Mouse (Mus musculus) myocyte (in vitro differentiated cells): ENCODE measurements at regions not wholly inside any gene's neighbourhood (a gene's known extent, or its start where the extent isn't known, plus 50 kb on each side); places are given as distances from the start of the nearest gene placed in this dataset.

Experiments
- H3K27me3 ChIP-seq: one replicate; pipeline ENCODE4 v1.6.1; 2011; ENCODE audit not compliant: control insufficient read depth, insufficient read depth, insufficient read length
- H3K36me3 ChIP-seq: one replicate; pipeline ENCODE4 v1.6.1; 2011; ENCODE audit not compliant: control insufficient read depth, insufficient read depth
- H3K4me2 ChIP-seq: one replicate; pipeline ENCODE4 v1.6.1; 2011; ENCODE audit warnings: low read depth, control low read depth
- H3K4me3 ChIP-seq: one replicate; pipeline ENCODE4 v1.5.1; 2011; ENCODE audit warnings: mild to moderate bottlenecking, control low read depth, moderate library complexity
- H3K79me2 ChIP-seq: one replicate; pipeline ENCODE4 v1.6.1; 2011; ENCODE audit not compliant: control insufficient read depth, insufficient read depth
- H3ac ChIP-seq: one replicate; pipeline ENCODE4 v1.6.1; 2011; ENCODE audit not compliant: control insufficient read depth, insufficient read length
- CEBPB ChIP-seq: IDR thresholded peaks from 2 replicates; pipeline ENCODE4 v1.6.1; 2011; ENCODE audit warnings: mild to moderate bottlenecking, moderate library complexity; ENCODE audit not compliant: poor library complexity, insufficient read depth, severe bottlenecking
- E2F4 ChIP-seq: IDR thresholded peaks from one replicate; pipeline ENCODE4 v1.6.1; 2011; ENCODE audit warnings: mild to moderate bottlenecking, control low read depth, moderate library complexity; ENCODE audit not compliant: insufficient read depth
- MAX ChIP-seq: IDR thresholded peaks from one replicate; pipeline ENCODE4 v1.6.1; 2011; ENCODE audit warnings: low read depth, mild to moderate bottlenecking, control low read depth
- MYOD1 ChIP-seq, 3 experiments: IDR thresholded peaks; one replicate each; pipeline ENCODE4 v1.6.1; 2011; ENCODE audit warnings: control low read depth in 2 of 3, low read depth in 2 of 3, mild to moderate bottlenecking in 2 of 3, moderate library complexity in 1 of 3; ENCODE audit not compliant: insufficient read length in 2 of 3, control insufficient read depth in 1 of 3
- MYOG ChIP-seq, 3 experiments: IDR thresholded peaks; one replicate each; pipeline ENCODE4 v1.6.1; 2011; ENCODE audit warnings: control low read depth in 2 of 3, low read depth in 2 of 3, mild to moderate bottlenecking in 2 of 3; ENCODE audit not compliant: insufficient read length in 2 of 3, control insufficient read depth in 1 of 3, insufficient read depth in 1 of 3
- POLR2A ChIP-seq: IDR thresholded peaks from one replicate; pipeline ENCODE4 v1.6.1; 2011; ENCODE audit warnings: low read depth, mild to moderate bottlenecking, control low read depth, moderate library complexity; ENCODE audit not compliant: insufficient read length
- POLR2AphosphoS2 ChIP-seq: IDR thresholded peaks from one replicate; pipeline ENCODE4 v1.6.1; 2011; ENCODE audit warnings: low read depth, control low read depth; ENCODE audit not compliant: insufficient read length
- REST ChIP-seq: IDR thresholded peaks from one replicate; pipeline ENCODE4 v1.6.1; 2011; ENCODE audit warnings: mild to moderate bottlenecking, control low read depth, moderate library complexity; ENCODE audit not compliant: insufficient read depth, insufficient read length
- SRF ChIP-seq: IDR thresholded peaks from one replicate; pipeline ENCODE4 v1.6.1; 2011; ENCODE audit warnings: low read depth; ENCODE audit not compliant: control insufficient read depth, insufficient read length
- TCF12 ChIP-seq: IDR thresholded peaks from one replicate; pipeline ENCODE4 v1.6.1; 2011; ENCODE audit warnings: mild to moderate bottlenecking, control low read depth; ENCODE audit not compliant: poor library complexity, insufficient read depth, severe bottlenecking
- TCF3 ChIP-seq: IDR thresholded peaks from one replicate; pipeline ENCODE4 v1.6.1; 2011; ENCODE audit warnings: low read depth, control low read depth; ENCODE audit not compliant: insufficient read length
- USF1 ChIP-seq: IDR thresholded peaks from one replicate; pipeline ENCODE4 v1.6.1; 2011; ENCODE audit warnings: low read depth, mild to moderate bottlenecking, control low read depth, moderate library complexity

DNA sequence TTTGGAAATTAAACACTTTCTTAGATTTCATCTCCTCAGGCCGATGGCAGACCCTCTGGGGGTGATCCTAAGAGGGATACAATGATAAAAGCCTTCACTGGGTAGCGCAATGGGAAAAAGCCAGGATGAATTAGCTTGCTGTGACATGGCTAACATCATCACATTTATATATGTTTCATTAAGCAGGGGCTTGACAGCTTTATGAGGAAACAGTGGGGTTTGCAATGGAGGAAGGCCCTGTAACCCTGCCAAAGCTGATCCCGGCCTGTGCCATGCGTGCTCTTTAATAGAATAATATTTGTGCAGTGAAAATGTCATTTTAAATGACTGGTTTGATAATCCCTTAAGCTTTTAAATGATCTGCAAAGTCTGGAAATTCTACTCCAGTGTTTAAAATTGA lies 298.5 kb downstream of the Slc4a3 start:
- H3ac ChIP-seq: no peak overlapping the region
- H3K4me2 ChIP-seq: no peak overlapping the region
- no peaks in the 10 kb centered on the region for H3K36me3 ChIP-seq
- H3K27me3 ChIP-seq: no peaks in the 10 kb centered on the region
- no peak overlapping the region for H3K4me3 ChIP-seq
- H3K79me2 ChIP-seq: no peaks in the 10 kb centered on the region
- TF ChIP-seq POLR2AphosphoS2 (no peak), MYOD1 (IDR thresholded peaks at IDR 0.05; ENCODE audit: control insufficient read depth in 1 of 3, insufficient read length in 2 of 3, low read depth in 2 of 3) (no peak), REST (no peak), E2F4 (no peak), TCF3 (no peak), USF1 (no peak), CEBPB (no peak), POLR2A (no peak), MAX (no peak), SRF (no peak), MYOG (IDR thresholded peaks at IDR 0.05; ENCODE audit: control insufficient read depth in 1 of 3, insufficient read depth in 1 of 3, insufficient read length in 2 of 3, low read depth in 2 of 3) (no peak), TCF12 (no peak)

DNA sequence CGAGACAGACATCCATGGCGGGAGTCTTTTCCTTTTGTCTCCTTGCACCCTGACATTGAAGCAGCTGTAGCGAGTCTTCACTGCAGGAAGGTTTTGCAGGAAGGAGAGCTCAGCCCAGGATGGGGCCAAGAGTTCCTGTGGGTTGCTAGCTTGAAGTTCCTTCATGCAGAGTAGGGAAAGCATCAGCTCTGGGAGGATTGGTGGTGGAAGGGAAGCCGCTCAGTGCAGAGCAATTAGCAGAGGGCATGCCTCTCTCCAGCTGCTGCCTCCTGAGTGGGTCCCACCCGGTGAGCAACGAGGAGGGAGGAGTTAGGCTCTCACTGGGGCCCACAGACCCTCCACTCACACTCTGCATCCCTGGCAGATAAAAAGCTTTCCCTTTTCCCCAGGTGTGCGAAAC lies 298.9 kb downstream of the Slc4a3 start:
- no peak overlapping the region for H3K4me2 ChIP-seq

DNA sequence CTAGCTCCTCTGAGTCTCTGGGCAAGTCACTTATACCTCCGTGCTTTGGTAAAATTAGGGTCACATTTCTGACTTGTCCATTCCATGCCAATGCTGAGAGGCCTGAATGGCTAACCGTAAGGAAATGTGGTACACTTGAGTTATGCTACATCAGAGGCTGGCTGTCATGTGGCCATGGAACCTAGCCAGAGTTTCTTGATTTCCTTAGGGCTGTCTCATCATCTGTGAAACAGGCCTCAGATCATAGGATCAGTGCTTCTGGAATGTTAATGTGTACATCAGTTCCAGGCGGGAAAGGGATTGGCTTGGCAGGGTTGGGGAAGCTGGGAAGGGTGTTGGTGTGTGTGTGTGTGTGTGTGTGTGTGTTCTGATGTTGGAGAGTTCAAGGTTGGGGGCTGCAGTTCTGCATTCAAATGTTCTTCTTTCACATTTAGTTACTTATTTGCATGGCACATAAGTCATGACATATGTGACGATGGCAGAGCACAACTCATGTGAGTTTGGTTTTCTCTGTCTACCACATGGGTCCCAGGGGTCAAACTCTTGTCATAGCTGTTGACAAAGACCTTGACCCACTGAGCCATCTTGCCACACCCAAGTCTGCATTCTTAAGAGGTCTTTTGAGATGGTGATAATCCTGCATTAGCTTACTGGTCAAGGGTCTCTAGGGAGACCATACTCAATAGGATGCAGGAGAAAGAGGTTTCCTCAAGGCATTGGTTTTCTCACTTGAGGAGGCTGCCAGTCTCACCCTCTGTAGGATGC lies 299.9 kb downstream of the Slc4a3 start:
- H3K4me2 ChIP-seq: no peak overlapping the region
- no peaks in the 10 kb centered on the region for H3K36me3 ChIP-seq
- H3K4me3 ChIP-seq: no peak overlapping the region
- H3ac ChIP-seq: no peak overlapping the region
- H3K27me3 ChIP-seq: no peaks in the 10 kb centered on the region
- H3K79me2 ChIP-seq: no peaks in the 10 kb centered on the region
- no peak for TF ChIP-seq E2F4
- no peak for TF ChIP-seq POLR2AphosphoS2
- no peak for TF ChIP-seq POLR2A
- TF ChIP-seq MAX: no peak
- TF ChIP-seq REST: no peak

More for the DNA sequence above, 298.9 kb downstream of the Slc4a3 start:
- no peaks in the 10 kb centered on the region for H3K36me3 ChIP-seq
- H3ac ChIP-seq: no peak overlapping the region
- H3K79me2 ChIP-seq: no peaks in the 10 kb centered on the region
- H3K27me3 ChIP-seq: no peaks in the 10 kb centered on the region
- TF ChIP-seq MAX (no peak), POLR2AphosphoS2 (no peak), MYOG (IDR thresholded peaks at IDR 0.05; ENCODE audit: control insufficient read depth in 1 of 3, insufficient read depth in 1 of 3, insufficient read length in 2 of 3, low read depth in 2 of 3) (no peak), USF1 (no peak), REST (no peak), POLR2A (no peak), CEBPB (no peak), SRF (no peak), TCF12 (no peak), TCF3 (no peak), E2F4 (no peak), MYOD1 (IDR thresholded peaks at IDR 0.05; ENCODE audit: control insufficient read depth in 1 of 3, insufficient read length in 2 of 3, low read depth in 2 of 3) (no peak)
- H3K4me3 ChIP-seq: no peak overlapping the region

DNA sequence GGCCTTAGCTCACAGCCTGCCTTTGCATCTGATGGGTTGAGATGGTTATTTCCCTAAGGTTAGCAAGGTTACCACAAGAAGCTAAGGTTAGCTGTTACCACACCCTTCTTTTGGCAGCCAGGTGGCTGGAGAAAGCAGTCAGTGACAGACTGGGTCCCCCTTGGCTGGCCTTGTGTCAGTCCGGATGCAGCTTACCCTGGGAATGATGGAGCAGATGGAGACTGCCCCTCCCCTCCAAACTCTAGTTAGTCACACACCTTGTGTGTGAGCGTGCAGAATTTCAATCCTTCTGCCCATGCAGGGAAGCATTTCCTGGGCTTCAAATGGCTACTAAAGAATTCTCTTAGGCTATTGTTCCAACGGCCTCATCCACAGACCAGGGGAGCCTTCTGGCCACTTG lies 301.6 kb downstream of the Slc4a3 start:
- H3K27me3 ChIP-seq: no peaks in the 10 kb centered on the region
- H3K4me3 ChIP-seq: no peak overlapping the region
- H3K36me3 ChIP-seq: no peaks in the 10 kb centered on the region
- H3K79me2 ChIP-seq: no peaks in the 10 kb centered on the region
- H3K4me2 ChIP-seq: no peak overlapping the region
- TF ChIP-seq MYOD1 (IDR thresholded peaks at IDR 0.05; ENCODE audit: control insufficient read depth in 1 of 3, insufficient read length in 2 of 3, low read depth in 2 of 3): no peak
- no peak for TF ChIP-seq USF1
- TF ChIP-seq POLR2A: no peak
- TF ChIP-seq TCF3: no peak
- no peak for TF ChIP-seq REST
- TF ChIP-seq CEBPB: no peak
- TF ChIP-seq MYOG (IDR thresholded peaks at IDR 0.05; ENCODE audit: control insufficient read depth in 1 of 3, insufficient read depth in 1 of 3, insufficient read length in 2 of 3, low read depth in 2 of 3): no peak
- TF ChIP-seq MAX: no peak
- no peak overlapping the region for H3ac ChIP-seq

DNA sequence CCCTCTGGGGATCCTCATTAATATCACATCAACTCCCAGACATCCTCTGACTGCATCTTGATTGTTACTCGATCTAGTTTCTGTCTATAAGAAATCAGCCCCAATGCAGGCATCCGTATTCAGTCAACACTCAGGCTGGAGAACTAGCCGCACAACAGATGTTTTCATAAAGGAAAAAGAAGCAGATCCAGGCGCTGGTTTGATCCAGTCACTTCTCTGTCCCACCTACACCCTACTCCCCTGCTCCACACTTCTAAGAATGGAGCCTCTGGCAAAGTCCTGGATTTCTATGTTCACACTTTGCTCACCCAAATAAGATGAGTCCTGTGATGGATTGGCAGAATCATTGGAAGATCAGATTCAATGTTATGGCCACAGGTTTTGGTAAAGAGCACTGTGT lies 302.4 kb downstream of the Slc4a3 start:
- H3K4me3 ChIP-seq: no peak overlapping the region
- H3ac ChIP-seq: no peak overlapping the region
- H3K4me2 ChIP-seq: no peak overlapping the region
- no peaks in the 10 kb centered on the region for H3K79me2 ChIP-seq
- no peak for TF ChIP-seq E2F4
- TF ChIP-seq CEBPB: no peak
- TF ChIP-seq POLR2A: no peak
- no peak for TF ChIP-seq TCF12
- TF ChIP-seq MYOG (IDR thresholded peaks at IDR 0.05; ENCODE audit: control insufficient read depth in 1 of 3, insufficient read depth in 1 of 3, insufficient read length in 2 of 3, low read depth in 2 of 3): no peak
- TF ChIP-seq SRF: no peak
- no peaks in the 10 kb centered on the region for H3K36me3 ChIP-seq
- H3K27me3 ChIP-seq: no peaks in the 10 kb centered on the region
